Mouse (Mus musculus) CD4-positive, CD25-positive, alpha-beta regulatory T cell, adult 4 months (primary cell): ENCODE results near the gene Stard13. TPM values are rescaled to one million over a fixed set of nuclear protein-coding genes. Genes with fewer than 3 reads are reported as not detected.

Source experiments
- ATAC-seq: one replicate; pipeline ENCODE4 v1.8.0; 2017
- polyA plus RNA-seq, 2 experiments: library from polyadenylated mRNA; unstranded; fragments of 100-300 nt; shearing (Covaris generic); gene quantifications; one replicate each; pipeline ENCODE4 v1.2.1; 2017

The Stard13 gene
- polyA plus RNA-seq, 2 experiments from 2014 or later = not detected

- ATAC-seq = no peak
These were observed 214.7 kb downstream of the Stard13 start for GRCm38 (mm10) chr5:151018959-151019358.

- ATAC-seq = no peak
These were observed 215.2 kb downstream of the Stard13 start for GRCm38 (mm10) chr5:151018450-151018849.

DNA sequence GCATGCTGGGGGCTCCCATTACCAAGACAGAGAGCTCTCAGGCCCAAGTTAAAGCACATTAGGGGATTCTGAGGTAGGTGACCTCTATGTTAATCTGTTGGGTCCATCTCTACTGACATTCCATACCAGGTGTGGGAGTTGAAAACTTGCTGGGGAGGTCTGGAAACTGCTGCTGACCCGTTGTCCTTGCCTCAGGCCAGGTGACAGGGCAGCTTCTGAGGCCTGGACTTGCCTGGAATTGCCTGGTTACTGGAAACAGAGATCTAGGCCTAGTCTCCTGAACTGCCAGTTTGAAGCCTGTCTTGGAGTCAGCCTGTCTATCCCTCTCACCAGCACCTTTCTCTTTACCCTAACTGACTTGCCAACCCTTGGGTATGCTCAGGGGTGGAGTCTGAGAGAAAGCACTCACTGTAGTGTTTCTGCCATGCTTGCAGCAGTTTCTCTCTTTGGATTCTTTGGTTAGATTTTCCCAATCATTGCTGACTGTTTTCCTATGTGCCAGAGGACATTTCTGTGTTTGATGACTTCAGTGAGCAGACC, 229.3 kb downstream of the Stard13 start:
- no peak for ATAC-seq

- no peak for ATAC-seq
These were observed 231.6 kb downstream of the Stard13 start for GRCm38 (mm10) chr5:151002051-151002450.

- no peak for ATAC-seq
These were observed 232.5 kb downstream of the Stard13 start for GRCm38 (mm10) chr5:151001111-151001510.

- no peak for ATAC-seq
These were observed 237.1 kb downstream of the Stard13 start for GRCm38 (mm10) chr5:150996586-150996985.

DNA sequence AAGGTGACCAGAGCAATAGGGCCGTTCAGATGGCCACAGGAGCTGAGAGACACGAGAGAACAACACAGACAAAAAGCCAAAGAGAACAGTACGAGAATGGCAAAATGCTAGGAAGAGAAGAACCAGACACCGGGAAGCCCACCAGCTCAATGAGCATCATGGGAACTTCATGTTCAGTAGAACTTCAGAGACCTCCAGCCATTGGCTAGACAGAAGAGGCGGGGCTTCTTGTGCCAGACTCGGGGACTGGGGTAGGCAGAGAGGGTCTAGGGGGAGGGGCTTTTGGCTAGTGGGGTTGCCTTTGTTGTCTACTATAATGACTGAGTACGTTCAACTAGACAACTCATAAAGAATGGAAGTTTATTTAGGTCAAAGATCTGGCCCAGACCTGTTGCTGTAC, 239.5 kb downstream of the Stard13 start:
- ATAC-seq = no peak

Other genes with a start within 250 kb of the Stard13 start
- gene Gm42906, start 194.3 kb upstream of the Stard13 start, polyA plus RNA-seq = not detected